Mouse (Mus musculus) cerebellum, adult 2 months (tissue): ENCODE data around the gene Crat.

Source experiments
- CTCF ChIP-seq: fragments of 200-500 bp; IDR thresholded peaks from 2 replicates; pipeline ENCODE4 v1.5.1; 2011; ENCODE audit warnings: low read depth, mild to moderate bottlenecking, control low read depth, low read length, moderate library complexity, borderline replicate concordance; ENCODE audit not compliant: insufficient read depth
- POLR2A ChIP-seq: fragments of 200-500 bp; IDR thresholded peaks from 2 replicates; pipeline ENCODE4 v1.6.1; 2011; ENCODE audit warnings: low read length, control low read depth, borderline replicate concordance; ENCODE audit not compliant: insufficient read depth

- TF ChIP-seq CTCF: no peak
- TF ChIP-seq POLR2A: no peak
These were observed 36.3 kb downstream of the Crat start for GRCm38 (mm10) chr2:30379307-30379706.
